Mouse (Mus musculus): ENCODE results near the gene Nat8.
"Not testable (repeated sequence)": the region's sequence is repeated elsewhere in the genome, so short reads cannot be mapped to it uniquely, and the experiment has no call there.

The Nat8 gene

GRCm38 (mm10) chr6:85836098-85836497, 4.2 kb upstream of the Nat8 start:
- not testable (repeated sequence) for DNase-seq (ENCODE audit: low spot score in 2 of 2)

GRCm38 (mm10) chr6:85835104-85835503, 3.2 kb upstream of the Nat8 start:
- DNase-seq (ENCODE audit: low spot score in 2 of 2): not testable (repeated sequence)

- DNase-seq (ENCODE audit: low spot score in 2 of 2): not testable (repeated sequence)
Measured at GRCm38 (mm10) chr6:85834504-85835100, 2.7 kb upstream of the Nat8 start.

GRCm38 (mm10) chr6:85829462-85829861, 2.4 kb downstream of the Nat8 start:
- DNase-seq (ENCODE audit: low spot score in 2 of 2): no peak

GRCm38 (mm10) chr6:85825886-85826285, 6.0 kb downstream of the Nat8 start:
- no peak for DNase-seq (ENCODE audit: low spot score in 2 of 2)

GRCm38 (mm10) chr6:85823382-85824090, 8.3 kb downstream of the Nat8 start:
- DNase-seq (ENCODE audit: low spot score in 2 of 2): no peak

GRCm38 (mm10) chr6:85822286-85822685, 9.6 kb downstream of the Nat8 start:
- DNase-seq (ENCODE audit: low spot score in 2 of 2): no peak

GRCm38 (mm10) chr6:85820837-85821236, 11.0 kb downstream of the Nat8 start, which contains the start of the genes Nat8f6 and Nat8f5:
Gene Nat8f6, minus strand, starts transcription at chr6:85820954.
Gene Nat8f5, minus strand, starts transcription at chr6:85820972.
- no peak for DNase-seq (ENCODE audit: low spot score in 2 of 2)

- no peak for DNase-seq (ENCODE audit: low spot score in 2 of 2)
Measured at GRCm38 (mm10) chr6:85818338-85818737, 13.5 kb downstream of the Nat8 start.

- no peak for DNase-seq (ENCODE audit: low spot score in 2 of 2)
Measured at GRCm38 (mm10) chr6:85813339-85813738, 18.5 kb downstream of the Nat8 start.

GRCm38 (mm10) chr6:85810942-85811537, 20.8 kb downstream of the Nat8 start:
- DNase-seq (ENCODE audit: low spot score in 2 of 2): not testable (repeated sequence)

- not testable (repeated sequence) for DNase-seq (ENCODE audit: low spot score in 2 of 2)
Measured at GRCm38 (mm10) chr6:85810514-85810913, 21.4 kb downstream of the Nat8 start.

GRCm38 (mm10) chr6:85809784-85810183, 22.1 kb downstream of the Nat8 start:
- not testable (repeated sequence) for DNase-seq (ENCODE audit: low spot score in 2 of 2)

- DNase-seq (ENCODE audit: low spot score in 2 of 2): not testable (repeated sequence)
Measured at GRCm38 (mm10) chr6:85803180-85803579, 28.7 kb downstream of the Nat8 start.

All from natural killer cell, adult 2 months (primary cell).